Mouse (Mus musculus): Measurements from ENCODE around the gene Rita1.

The Rita1 gene

DNA sequence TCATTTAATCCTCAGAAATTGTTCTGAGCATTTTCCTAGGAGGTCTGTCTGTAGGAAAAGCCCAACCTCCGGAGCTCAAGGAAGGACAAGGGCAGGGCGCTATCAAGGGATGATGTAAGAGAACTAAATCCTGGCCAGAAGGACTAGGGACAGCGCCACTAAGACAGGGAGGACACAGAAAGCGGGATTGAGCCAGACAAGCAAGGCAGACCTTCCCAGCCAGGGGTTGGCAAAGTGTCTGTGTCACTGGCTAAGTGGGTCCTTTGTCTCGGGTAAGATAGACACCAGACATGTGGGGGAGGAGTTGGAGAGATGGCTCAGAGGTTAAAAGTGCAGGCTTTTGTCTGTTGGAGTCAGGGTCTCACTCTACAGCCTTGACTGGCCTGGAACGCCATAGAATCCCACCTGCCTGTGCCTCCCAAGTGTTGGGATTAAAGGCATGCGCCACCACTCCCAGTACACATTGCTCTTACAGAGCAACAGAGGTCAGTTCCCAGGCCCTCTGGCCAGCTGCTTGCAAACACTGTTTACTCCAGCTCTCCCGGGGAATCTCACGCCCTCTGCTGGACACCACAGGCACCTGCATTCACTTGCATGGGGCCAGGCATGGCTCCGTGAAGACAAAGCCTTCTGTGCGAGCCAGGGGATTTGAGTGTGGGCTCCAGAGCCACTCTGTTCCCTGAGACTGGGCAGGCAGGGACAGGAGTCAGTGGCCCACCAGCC is 11.3 kb downstream of the Rita1 start:
- DNase-seq: no peak

DNA sequence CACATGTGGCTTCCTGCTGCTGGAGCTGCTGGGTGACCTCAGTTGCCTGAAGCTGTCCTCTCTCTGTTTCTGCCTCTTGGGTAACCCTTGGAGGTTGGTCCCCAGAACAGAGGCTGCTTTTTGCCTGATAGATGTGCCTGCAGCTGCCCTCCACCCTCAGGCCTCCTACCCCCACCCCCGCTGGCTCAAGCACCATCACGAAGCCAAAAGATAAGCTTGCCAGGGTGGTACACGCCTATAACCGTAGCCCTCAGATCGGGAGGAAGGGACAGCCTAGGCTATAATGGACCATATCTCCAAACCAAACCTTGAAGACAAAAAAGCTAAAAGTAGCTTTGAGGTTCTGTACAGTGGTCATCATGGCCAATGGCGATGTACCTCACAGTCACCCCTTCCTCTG is 12.8 kb downstream of the Rita1 start:
- DNase-seq: no peak

DNA sequence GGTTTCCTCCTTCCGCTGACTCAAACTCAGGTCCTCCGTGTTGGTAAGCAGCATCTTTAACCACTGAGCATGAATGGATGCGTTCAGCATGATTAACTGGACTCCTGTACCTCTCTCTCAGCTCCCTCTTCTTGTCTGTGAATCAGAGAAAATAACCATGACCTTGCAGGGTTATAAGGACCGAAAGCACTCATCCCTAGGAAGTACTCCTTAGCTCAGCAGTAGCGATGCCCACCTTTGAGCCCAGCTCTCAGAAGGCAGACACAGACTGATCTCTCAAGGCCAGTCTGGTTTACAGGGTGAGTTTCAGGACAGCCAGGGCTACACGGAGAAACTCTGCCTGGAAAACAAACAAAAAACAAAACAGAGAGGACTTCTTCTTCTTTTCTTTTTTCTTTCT is 17.9 kb downstream of the Rita1 start:
- peak; percentile 83 for DNase-seq

DNA sequence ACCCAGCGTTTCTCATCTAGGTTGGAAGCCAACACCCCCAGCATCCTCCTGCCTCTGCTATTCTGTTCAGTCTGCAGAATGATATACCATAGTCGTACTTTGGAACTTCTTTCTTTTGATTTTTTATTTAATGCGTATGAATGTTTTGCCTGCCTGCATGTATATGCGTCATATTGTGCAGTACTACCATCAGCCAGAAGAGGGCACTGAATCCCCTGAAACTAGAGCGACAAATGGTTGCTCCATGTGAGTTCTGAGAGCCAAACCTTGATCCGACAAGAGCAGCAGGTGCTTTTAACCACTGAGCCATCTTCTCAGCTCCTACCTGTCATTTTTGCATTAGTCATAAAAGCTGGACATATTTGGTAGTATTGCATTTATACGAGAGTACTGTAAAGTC is 20.2 kb downstream of the Rita1 start:
- DNase-seq: no peak

DNA sequence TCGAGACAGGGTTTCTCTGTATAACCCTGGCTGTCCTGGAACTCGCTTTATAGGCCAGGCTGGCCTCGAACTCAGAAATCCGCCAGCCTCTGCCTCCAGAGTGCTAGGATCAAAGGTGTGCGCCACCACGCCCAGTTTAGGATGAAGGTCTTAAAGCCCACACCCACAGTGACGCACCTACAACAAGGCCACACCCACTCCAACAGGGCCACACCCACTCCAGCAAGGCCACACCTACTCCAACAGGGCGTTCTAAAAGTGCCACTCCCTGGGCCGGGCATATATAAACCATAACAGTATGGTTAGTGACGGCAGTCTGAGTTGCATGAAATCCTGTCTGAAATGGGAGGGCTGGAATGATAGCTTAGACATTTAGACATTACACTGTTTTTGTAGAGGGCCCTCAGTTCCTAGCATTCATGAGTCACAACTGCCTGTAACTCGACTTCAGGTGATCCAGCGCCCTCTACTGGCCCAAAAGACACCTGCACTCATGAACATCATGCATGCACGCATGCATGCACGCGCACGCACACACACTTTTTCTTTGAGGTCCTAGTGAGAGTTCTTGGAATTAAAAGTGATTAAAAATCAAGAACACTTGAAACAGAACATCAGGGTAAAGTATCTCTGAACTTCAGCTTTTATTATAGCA is 21.9 kb downstream of the Rita1 start:
- no peak for DNase-seq

DNA sequence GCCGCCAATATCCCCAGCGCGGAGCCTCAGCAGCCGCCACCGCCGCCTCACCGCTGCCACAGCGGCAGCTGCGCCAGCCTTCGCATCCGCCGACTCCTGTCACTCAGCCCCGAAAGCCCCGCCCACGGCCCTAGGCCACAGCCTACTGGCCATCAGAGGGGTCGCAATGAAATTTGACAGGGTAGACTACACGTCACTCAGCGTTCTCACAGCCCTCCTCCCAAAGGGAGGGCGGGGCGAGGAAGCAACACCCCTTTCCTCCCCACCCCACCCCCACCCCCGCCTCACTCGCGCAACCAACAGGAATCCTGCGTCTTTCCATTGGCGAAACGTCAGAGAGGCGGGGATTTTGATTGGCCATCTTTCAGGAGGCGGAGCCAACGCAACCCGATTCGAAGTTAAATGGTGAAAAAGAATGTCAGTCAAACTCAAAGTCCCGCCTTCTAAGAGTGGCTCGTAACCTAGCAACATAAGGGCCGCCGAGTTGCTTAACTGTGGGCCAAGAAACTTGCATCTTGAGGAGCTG is 23.8 kb downstream of the Rita1 start, which contains the start of the genes Tpcn1 and Iqcd:
Gene Tpcn1 (minus strand): TSS at position 105 of the 526 bp plus-strand sequence.
Gene Iqcd (plus strand): TSS at position 448 of the 526 bp plus-strand sequence.
- peak; percentile 98 for DNase-seq

DNA sequence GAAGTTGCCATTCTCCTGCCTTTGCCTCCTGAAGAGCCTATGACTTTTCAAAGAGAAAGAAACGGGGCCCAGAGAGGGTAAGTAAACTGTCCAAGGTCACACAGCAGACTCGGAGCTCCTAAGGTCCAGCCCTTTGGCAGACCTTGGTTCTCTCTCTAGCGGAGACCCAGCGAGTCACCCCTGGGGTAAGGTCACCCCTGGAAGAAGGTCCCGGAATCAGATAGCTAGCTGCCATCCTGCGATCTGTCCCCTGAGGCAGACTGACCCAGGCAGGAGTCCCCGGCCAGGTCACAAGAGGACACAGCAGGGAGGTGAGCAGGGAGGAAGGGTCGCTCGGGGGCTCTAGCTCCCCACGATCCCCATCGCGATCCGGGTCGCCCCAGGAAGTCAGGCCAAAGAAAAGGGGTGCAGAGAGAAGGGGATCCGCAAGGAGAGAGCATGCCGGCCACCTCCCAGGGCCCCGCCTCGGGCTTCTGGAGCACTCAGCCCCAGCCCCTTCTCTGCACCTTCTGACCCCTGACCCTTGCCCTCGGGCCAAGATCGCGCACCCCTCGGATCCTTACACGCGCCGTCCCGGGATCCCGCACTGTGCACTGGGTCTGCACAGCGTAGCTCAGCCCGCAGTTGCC is 24.3 kb downstream of the Rita1 start:
- no peak for DNase-seq

DNA sequence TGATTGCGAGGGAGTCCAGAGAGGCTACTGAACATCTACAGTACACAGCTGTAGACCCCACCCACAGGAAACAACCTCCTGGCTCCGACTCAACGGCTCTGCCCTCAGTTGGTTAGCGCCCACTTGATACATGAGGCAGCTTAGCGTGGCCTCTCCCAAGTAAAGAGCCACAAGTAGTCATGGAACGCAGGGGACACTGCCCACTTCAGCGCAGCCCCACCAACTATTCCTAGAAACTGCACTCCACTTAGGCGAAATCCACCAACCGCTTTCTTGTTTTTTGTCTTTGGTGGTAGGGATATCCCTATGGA is 24.8 kb downstream of the Rita1 start:
- DNase-seq: no peak

DNA sequence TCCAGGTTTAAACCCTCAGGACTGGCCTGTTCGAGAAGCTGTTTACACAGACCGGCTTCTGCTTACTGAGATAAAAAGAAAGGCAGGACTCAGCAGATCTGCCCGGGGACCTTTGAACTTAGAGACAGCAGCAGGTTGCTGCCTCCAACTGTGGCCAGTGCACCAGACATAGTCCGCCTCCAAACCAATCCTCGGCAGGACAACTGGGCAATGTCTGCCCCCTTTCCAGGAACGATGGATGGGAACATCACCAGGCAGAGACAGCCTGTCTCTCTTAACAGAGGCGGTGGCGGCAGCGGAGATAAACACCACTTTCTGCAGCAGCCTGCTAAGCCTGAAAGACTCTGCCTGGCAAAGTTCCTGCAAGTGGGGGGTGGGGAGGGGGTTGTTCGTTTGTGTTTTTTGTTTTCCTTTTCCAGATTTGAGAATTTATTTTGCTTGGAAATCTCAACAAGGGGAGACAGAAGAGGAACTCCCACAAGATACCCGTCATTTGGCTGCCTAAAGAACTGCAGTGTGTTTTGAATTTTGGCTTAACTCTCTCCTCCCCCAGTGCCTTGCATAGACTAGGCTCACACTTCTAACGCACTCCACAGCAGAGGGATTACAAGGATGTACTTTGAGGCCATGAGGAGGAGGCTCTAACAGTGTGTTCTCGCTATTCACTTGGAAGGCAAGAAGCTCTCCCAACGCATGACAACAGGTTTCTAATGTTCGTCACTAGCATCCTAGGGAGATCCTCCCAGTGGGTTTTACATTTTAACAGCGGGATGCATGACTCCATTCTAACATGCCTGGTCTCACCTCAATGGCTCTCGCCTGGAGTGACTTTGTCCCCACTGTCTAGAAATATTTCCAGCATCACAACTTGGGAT is 25.4 kb downstream of the Rita1 start:
- DNase-seq: peak; percentile 89

DNA sequence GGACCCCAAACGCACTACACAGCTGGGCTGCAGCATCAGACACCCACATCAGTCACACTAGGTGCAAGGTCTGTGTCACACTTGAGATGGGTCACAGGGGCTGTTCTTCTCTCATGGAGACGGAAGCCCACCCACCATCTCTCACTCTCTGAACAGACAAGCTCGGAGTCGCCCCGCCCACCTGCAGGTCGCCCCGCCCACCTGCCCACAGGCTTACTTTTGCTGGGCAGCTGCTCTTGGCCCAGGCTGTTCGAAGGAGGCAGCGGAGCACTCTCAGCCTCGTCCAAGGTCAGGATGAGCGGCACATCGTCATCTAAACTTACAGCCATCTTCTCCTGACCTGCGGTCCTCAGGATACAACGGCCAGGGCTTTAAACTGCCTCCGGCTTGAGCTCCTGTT is 27.4 kb downstream of the Rita1 start:
- DNase-seq: no peak

DNA sequence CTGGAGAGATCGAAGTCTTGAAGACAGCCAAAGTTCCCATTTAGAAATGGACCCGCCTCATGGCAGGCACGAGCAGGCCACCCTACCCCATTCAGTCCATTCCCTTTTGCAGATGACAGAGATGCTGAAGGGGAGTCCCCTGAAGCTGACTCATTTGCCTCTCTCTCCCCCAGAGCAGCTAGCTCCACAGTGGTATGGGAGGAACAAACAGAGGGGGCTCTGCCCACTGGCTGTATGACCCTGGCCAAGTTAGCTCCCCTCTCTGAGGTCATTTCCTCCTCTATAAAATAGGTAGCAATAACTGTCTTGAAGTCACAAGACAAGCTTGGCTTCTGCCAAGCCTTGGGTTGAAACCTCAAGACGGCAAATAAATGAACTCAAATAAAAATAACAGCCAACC is 28.9 kb downstream of the Rita1 start:
- no peak for DNase-seq

DNA sequence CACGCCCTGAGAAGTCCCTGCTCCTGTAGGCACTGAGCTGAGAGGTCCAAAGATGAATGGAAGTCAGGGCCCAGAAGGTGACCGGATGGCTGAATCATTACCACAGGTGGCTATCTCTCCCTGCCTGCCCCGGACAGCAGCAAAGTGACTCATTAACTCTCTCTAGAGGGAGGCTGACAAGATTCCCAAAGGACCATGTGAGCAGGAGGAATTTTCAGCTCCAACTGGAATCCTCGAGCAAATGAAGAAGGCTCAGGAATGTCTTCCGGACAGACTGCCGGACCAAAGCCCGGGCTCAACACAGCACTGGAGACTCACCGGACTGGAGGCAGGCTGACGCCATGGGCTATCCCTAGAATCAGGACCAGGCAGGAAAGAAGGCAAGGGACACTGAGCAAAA is 30.4 kb downstream of the Rita1 start:
- peak; percentile 86 for DNase-seq

DNA sequence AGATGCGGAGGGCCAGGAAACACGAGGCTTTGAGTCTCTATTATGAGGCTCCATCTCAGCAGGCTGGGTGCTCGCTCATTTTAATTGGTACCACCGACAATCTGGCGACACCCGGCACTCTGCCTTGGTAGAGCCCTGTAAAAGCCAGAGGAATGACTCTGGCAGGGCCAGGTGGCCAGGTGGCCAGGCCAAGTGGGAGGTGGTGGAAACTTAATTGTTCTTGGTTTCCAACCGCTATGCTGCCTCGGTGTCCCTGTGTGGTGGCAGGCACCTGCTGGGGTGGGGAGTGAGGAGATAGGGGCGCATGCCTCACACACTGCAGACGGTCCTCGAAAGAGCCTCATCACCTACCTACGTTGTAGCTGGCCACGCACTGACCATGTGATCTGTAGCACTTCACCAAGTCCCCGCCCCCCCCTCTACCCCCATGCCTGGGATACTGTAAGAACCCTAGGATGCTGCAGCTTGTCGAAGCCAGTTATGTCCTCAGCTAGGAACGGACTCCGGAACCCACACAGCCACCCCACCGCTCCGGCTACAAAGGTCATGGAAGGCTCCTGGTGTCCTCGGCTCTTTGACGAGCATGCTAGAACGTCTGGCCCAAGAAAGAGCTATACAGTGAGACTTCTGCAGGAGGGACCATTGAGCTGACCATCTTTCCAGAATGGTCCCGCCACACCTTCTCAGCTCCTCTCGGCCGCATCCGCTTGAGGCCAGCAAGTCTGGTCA is 32.3 kb downstream of the Rita1 start:
- DNase-seq: no peak

DNA sequence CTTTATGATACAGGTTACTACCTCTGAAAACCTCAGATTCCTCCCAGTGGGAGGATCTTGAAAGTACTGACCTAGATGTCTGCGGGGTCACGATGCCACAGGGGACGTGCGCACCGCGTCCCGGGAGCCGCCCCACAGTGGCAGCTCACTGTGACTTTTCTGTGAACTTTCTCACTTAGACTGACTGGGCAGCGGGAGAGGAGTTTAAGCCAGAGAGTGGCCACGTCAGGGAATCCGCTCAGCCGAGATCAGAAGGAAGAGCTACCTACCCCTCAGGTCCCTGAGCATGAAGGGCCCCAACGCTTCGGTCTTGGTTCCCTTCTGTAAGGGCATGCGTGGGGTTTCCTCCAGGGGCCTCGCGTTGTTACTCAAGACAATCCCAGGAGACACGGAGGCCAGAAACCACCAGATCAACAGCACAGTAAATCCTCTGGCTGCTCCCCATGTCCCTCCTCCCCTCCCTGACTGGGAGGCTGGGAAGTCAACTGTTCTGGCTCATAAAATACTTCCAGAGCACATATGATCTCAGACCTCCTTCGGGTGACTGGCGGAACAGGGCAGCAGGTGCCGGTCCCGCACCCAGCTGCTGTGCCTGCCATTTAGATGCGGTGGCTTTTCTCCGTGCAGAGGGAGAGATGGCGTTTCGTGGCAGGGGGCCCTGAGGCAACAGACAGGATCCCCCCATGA is 33.0 kb downstream of the Rita1 start:
- DNase-seq: peak; percentile 79

DNA sequence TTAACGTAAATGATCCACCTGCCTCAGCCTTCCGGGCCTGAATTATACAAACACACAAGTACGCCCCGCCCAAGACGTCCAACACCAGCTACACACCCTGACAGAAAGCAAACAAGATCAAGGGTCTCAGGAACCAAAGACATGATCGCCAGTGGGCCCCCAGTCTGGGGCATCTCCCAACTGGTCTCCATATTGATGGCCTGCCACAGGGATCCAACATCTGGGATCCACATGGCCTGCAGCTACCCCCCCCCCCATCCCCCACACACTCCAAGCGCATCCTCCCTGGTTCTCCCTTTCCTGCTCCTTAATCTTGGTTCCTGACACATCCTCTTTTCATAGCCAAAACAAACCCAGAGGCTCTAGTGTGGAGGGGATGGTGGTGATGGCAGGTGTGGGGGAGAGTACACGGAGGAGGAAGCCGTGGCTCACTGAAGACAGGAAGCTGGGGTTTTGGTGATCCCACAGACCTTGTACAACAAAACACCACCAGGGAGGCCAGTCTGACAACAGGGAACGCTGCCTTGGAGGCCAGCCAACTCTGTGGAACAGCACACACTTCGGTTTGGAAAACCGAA is 33.8 kb downstream of the Rita1 start:
- DNase-seq: peak; percentile 61

DNA sequence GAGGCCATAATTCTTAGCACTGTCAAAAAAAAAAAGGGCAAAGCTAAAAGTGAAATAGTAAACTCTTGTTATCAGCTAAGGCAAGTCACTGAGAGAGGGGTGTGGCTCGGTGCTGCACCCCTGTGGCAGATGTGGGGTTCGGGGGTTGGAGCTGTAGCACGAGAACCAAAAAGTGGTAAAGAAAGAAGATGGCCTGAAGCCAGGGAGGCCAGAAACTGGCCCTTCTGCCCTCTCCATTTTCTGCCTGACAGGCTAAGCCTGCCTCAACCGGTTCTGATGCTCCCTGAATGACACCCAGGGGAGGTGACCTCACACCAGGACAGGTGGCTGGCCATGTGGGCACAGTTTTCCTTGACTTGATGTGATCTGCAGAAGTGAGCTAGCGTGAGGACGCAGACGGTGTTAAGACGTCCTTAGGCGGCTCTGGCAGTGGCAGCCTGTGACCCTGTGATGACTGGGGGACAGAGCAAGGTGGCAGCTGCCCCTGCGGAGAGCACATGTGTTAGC is 34.4 kb downstream of the Rita1 start:
- peak; percentile 78 for DNase-seq

DNA sequence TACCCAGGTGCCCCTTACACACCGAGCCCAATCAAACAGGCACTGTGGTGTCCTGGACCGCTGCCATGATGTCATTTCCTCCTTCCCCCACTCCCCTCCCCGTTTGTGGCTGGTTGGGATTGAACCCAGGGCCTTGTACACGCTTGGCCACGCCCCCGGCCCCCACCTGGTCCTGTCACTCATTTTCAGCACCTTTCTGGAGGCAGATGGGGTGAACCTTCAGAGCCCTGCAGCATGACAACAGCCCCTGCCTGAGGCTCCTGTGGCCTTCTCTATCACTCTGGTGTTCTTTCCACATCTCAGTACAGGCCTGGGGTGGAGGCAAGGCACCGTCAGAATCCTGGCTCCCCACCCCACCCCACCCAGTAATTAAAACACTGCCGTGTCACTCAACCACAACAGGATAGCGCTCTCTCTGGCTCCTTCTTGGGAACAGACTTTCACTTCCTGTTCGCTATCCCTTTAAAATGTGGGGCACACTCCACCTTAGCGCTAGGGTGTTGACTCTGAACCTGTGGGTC is 35.5 kb downstream of the Rita1 start:
- DNase-seq: no peak

DNA sequence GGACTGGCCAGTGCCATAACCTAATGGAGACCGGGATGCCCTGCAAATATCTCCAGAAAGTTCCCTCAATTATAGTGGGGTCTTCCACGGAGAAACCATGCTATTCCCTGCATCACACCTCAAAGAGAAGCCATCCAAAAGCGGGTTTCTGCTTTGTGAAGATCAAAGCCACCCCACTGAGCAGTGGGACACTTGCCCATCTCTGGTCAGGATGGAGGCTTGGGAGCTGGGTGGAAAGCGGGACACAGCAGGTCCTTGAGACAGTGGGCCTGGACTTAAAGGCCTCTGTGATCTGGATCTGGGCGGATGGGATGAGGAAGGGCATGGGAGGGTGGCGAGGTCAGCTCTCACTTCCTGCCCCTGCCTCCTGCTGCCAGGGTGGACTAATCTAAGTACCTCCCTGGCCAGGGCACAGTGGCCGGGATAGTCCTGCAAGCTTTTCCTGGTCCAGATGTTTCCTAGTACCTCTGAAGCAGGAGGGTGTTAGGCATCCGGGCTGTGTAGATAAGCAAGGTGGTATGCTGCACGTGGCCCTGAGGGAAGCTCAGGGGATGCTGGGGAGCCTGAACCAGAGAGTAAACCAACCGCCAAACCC is 37.8 kb downstream of the Rita1 start:
- DNase-seq: no peak

DNA sequence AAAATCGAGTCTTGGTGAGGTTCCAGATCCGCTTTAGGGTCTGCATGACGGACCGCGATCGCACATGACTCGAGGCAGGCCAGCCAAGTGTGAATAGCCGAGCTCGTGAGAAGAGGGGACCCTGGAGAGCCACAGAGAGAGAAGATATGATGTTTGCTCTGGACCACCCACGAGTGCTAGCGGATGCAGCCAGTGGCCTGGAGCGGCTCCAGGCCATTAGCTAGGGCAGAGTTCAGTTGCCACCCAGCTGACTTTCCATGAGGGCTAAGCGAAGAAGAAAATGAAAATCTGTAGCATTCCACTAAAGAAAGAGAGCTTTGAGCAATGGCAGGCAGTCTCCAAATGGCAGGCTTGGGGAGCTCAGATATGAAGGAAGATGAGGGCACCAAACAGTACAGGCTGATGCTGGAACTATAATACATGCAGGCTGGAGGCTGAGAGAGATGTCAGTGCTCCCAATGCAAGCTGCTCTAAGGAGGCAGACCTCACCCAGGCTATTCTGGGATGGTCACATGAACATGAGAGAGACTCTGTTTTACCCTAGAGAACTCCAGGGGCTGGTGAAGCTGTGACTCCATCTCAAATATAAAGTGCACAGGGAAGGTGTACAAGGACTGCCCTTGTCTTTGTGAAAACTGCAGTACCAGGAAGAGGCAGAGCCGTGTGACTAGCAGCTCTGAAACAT is 41.2 kb downstream of the Rita1 start:
- peak; percentile 68 for DNase-seq
